Mouse (Mus musculus) hindbrain, embryonic 11.5 days (tissue): ENCODE results near the gene Golga2. TPM values are rescaled to one million over a fixed set of nuclear protein-coding genes. Genes with fewer than 3 reads are reported as not detected.

Experiments used
- ATAC-seq: fragments of 200-750 bp; cut with Nextera tagmentation; 2 replicates; pipeline ENCODE4 v1.8.0; 2017; ENCODE audit warnings: mild to moderate bottlenecking, moderate TSS enrichment, moderate library complexity; ENCODE audit not compliant: low FRiP score
- DNase-seq: peaks from one replicate; pipeline ENCODE4 v3.0.0-alpha.2; 2015; ENCODE audit warnings: low spot score
- H3K27ac ChIP-seq: fragments of 300-500 bp; sonication (generic); 2 replicates; pipeline ENCODE4 v1.5.1; 2014; ENCODE audit warnings: mild to moderate bottlenecking, low read depth, low read length
- H3K27me3 ChIP-seq: fragments of 300-500 bp; sonication (generic); 2 replicates; pipeline ENCODE4 v1.6.1; 2014; ENCODE audit warnings: mild to moderate bottlenecking, low read length, moderate library complexity, mixed read lengths; ENCODE audit not compliant: control insufficient read depth, insufficient read depth
- H3K36me3 ChIP-seq: fragments of 300-500 bp; sonication (generic); 2 replicates; pipeline ENCODE4 v1.6.1; 2014; ENCODE audit warnings: mild to moderate bottlenecking, low read length, moderate library complexity, mixed read lengths; ENCODE audit not compliant: control insufficient read depth, insufficient read depth
- H3K4me1 ChIP-seq: fragments of 300-500 bp; sonication (generic); replicated peaks from 2 replicates; pipeline ENCODE4 v1.6.1; 2014; ENCODE audit warnings: low read length, mixed read lengths; ENCODE audit not compliant: control insufficient read depth, insufficient read depth
- H3K4me2 ChIP-seq: fragments of 300-500 bp; sonication (generic); replicated peaks from 2 replicates; pipeline ENCODE4 v1.6.1; 2014; ENCODE audit warnings: mild to moderate bottlenecking, low read depth, low read length
- H3K4me3 ChIP-seq: fragments of 300-500 bp; sonication (generic); 2 replicates; pipeline ENCODE4 v1.5.1; 2014; ENCODE audit warnings: low read depth, low read length
- H3K9ac ChIP-seq: fragments of 300-500 bp; sonication (generic); 2 replicates; pipeline ENCODE4 v1.6.1; 2014; ENCODE audit warnings: low read depth, low read length
- H3K9me3 ChIP-seq: fragments of 300-500 bp; sonication (generic); 2 replicates; pipeline ENCODE4 v1.6.1; 2016; ENCODE audit warnings: low read length; ENCODE audit not compliant: control insufficient read depth
- WGBS: fragments of 180-500 bp; shearing (Covaris S2); extraction: QIAGEN DNeasy Blood & Tissue Kit; methylation state at CpG from one replicate; pipeline ENCODE4 v1.1.7; 2014; 5-methylcytosine and 5-hydroxymethylcytosine counted together
- polyA plus RNA-seq: library from polyadenylated mRNA; unstranded; fragments of >200 nt; fragmentation: Nextera tagmentation; extraction: Ambion mirVana; gene quantifications from 2 replicates; pipeline ENCODE4 v1.2.1, GENCODE M21; 2014

The Golga2 gene
- polyA plus RNA-seq, 1 experiment from 2014 or later, result 17.7 TPM

- H3K4me3 ChIP-seq, result peak overlapping the region; percentile 27
- H3K9ac ChIP-seq, result peak overlapping the region; percentile 50; the same call in 1 of the 2 replicates
- peaks cover 5% of the 10 kb centered on the region for H3K4me1 ChIP-seq
- peak overlapping the region; percentile 49; the same call in 1 of the 2 replicates for H3K27ac ChIP-seq
- no peak for ATAC-seq
- 68% methylated on average over 14 of the region's 14 CpGs for WGBS
- H3K36me3 ChIP-seq, result no peaks in the 10 kb centered on the region
- peak overlapping the region; percentile 33 for H3K4me2 ChIP-seq
- no peaks in the 10 kb centered on the region; the same call in 1 of the 2 replicates for H3K27me3 ChIP-seq
- DNase-seq, result no peak
- no peaks in the 10 kb centered on the region for H3K9me3 ChIP-seq
Measured at GRCm38 (mm10) chr2:32318709-32319585, 31.8 kb downstream of the Golga2 start.

- H3K9ac ChIP-seq, result no peak overlapping the region
Measured at GRCm38 (mm10) chr2:32319586-32320580, 32.7 kb downstream of the Golga2 start.

GRCm38 (mm10) chr2:32320721-32321120 lies 33.5 kb downstream of the Golga2 start:
- Histone ChIP-seq H3K4me1 (peaks cover 5% of the 10 kb centered on the region), H3K4me2 (no peak overlapping the region), H3K4me3 (no peak overlapping the region), H3K9me3 (no peaks in the 10 kb centered on the region), H3K27ac (no peak overlapping the region), H3K36me3 (no peaks in the 10 kb centered on the region), H3K9ac (no peak overlapping the region), H3K27me3 (no peaks in the 10 kb centered on the region)
- DNase-seq (no peak), ATAC-seq (no peak)
- 71% methylated on average over 11 of the region's 11 CpGs for WGBS

More at GRCm38 (mm10) chr2:32319586-32320580, 32.7 kb downstream of the Golga2 start:
- no peak overlapping the region for H3K4me3 ChIP-seq
- H3K36me3 ChIP-seq, result no peaks in the 10 kb centered on the region
- H3K27ac ChIP-seq, result peak overlapping the region; percentile 30; the same call in 1 of the 2 replicates
- DNase-seq (peak; percentile 52), ATAC-seq (no peak)
- H3K4me2 ChIP-seq, result no peak overlapping the region
- no peaks in the 10 kb centered on the region; the same call in 1 of the 2 replicates for H3K27me3 ChIP-seq
- H3K4me1 ChIP-seq, result peaks cover 5% of the 10 kb centered on the region
- H3K9me3 ChIP-seq, result no peaks in the 10 kb centered on the region
- 37% methylated on average over 9 of the region's 9 CpGs for WGBS

- DNase-seq (no peak), ATAC-seq (no peak)
- Histone ChIP-seq H3K9me3 (no peaks in the 10 kb centered on the region), H3K36me3 (no peaks in the 10 kb centered on the region), H3K4me2 (no peak overlapping the region), H3K27ac (no peak overlapping the region), H3K4me1 (peaks cover 5% of the 10 kb centered on the region), H3K4me3 (no peak overlapping the region), H3K27me3 (no peaks in the 10 kb centered on the region), H3K9ac (no peak overlapping the region)
- WGBS, result 75% methylated on average over 9 of the region's 9 CpGs
Measured at GRCm38 (mm10) chr2:32321591-32322298, 34.6 kb downstream of the Golga2 start.

GRCm38 (mm10) chr2:32322754-32323741 lies 35.9 kb downstream of the Golga2 start:
- no peaks in the 10 kb centered on the region for H3K36me3 ChIP-seq
- no peaks in the 10 kb centered on the region for H3K9me3 ChIP-seq
- DNase-seq (no peak), ATAC-seq (peak; percentile 22; the same call in 1 of the 2 replicates)
- H3K4me2 ChIP-seq, result no peak overlapping the region
- peak overlapping the region; percentile 36 for H3K27ac ChIP-seq
- 79% methylated on average over 7 of the region's 7 CpGs for WGBS
- H3K9ac ChIP-seq, result no peak overlapping the region
- H3K4me1 ChIP-seq, result peaks cover 4% of the 10 kb centered on the region
- no peaks in the 10 kb centered on the region for H3K27me3 ChIP-seq
- H3K4me3 ChIP-seq, result no peak overlapping the region

- Histone ChIP-seq H3K27ac (no peak overlapping the region), H3K9me3 (no peaks in the 10 kb centered on the region), H3K9ac (no peak overlapping the region), H3K4me3 (no peak overlapping the region), H3K4me2 (no peak overlapping the region), H3K27me3 (no peaks in the 10 kb centered on the region), H3K4me1 (no peaks in the 10 kb centered on the region; the same call in 1 of the 2 replicates), H3K36me3 (no peaks in the 10 kb centered on the region)
- DNase-seq (no peak), ATAC-seq (no peak)
- 57% methylated on average over 4 of the region's 4 CpGs for WGBS
Measured at GRCm38 (mm10) chr2:32324322-32324721, 37.1 kb downstream of the Golga2 start.

GRCm38 (mm10) chr2:32325342-32325741 lies 38.2 kb downstream of the Golga2 start:
- no peaks in the 10 kb centered on the region for H3K36me3 ChIP-seq
- H3K4me2 ChIP-seq, result no peak overlapping the region
- no peaks in the 10 kb centered on the region for H3K27me3 ChIP-seq
- H3K9ac ChIP-seq, result no peak overlapping the region
- H3K9me3 ChIP-seq, result no peaks in the 10 kb centered on the region
- H3K4me3 ChIP-seq, result no peak overlapping the region
- DNase-seq (no peak), ATAC-seq (no peak)
- no peak overlapping the region for H3K27ac ChIP-seq
- H3K4me1 ChIP-seq, result no peaks in the 10 kb centered on the region; the same call in 1 of the 2 replicates
- WGBS, result 63% methylated on average over 7 of the region's 7 CpGs
